Comparison of ENCODE assay signal across 13 mouse cellular contexts in genomic region chr4:118500171-118500724, GRCm38 (mm10). TPM values are rescaled to one million over a fixed set of nuclear protein-coding genes. Genes with fewer than 3 reads are reported as not detected.
DNase-seq lines count a peak whose midpoint lies in the region; ATAC-seq and TF ChIP-seq lines count a peak whose summit lies in the region.
"Had no signal": no experiment of that assay in that cellular context is flagged by ENCODE, and none has a peak within 500 bp of the region (broad histone marks: within the 10 kb centered on the region; RNA-seq: fewer than 3 reads in every experiment).

No protein-coding gene starts in this region.

- 14% methylated on average over 6 of the region's 6 CpGs for WGBS in liver, adult 2 months
- WGBS in liver, embryonic 12.5 days (ENCODE audit: insufficient replicate concordance), result 34% methylated on average over 6 of the region's 6 CpGs

- no peaks in the 10 kb centered on the region for H3K27me3 ChIP-seq in liver, adult 2 months (ENCODE audit: control insufficient read depth, insufficient read depth, low read length)
- no peaks in the 10 kb centered on the region for H3K27me3 ChIP-seq in liver, embryonic 12.5 days (replicated peaks)
- H3K27me3 ChIP-seq: midbrain, embryonic 15.5 days had no signal

- no peak for DNase-seq in frontal cortex, postnatal 14 days (ENCODE audit: low spot score in 2 of 2)
- DNase-seq in liver, adult 2 months (ENCODE audit: extremely low read depth, low read depth, low spot score), result peak; percentile 87
- peak; percentile 67 to 85 for DNase-seq in kidney, postnatal 36 days
- no peak for DNase-seq in urinary bladder, adult 2 months (ENCODE audit: low spot score)

- H3K36me3 ChIP-seq in liver, adult 2 months (ENCODE audit: control insufficient read depth, insufficient read depth, low read length), result no peaks in the 10 kb centered on the region
- H3K36me3 ChIP-seq in liver, embryonic 12.5 days, result no peaks in the 10 kb centered on the region
- H3K36me3 ChIP-seq: midbrain, embryonic 15.5 days had no signal

- peak overlapping the region; percentile 91 for H3K27ac ChIP-seq in liver, adult 2 months (replicated peaks; ENCODE audit: insufficient read depth, low read depth, low read length)
- H3K27ac ChIP-seq in liver, embryonic 12.5 days, result no peak overlapping the region
- H3K27ac ChIP-seq in cortical plate, adult 2 months (ENCODE audit: insufficient read depth, low read length), result peak overlapping the region; percentile 19; the same call in 1 of the 2 replicates
- H3K27ac ChIP-seq: hindbrain, embryonic 14.5 days; midbrain, embryonic 15.5 days had no signal

- TF ChIP-seq CTCF in liver, adult 2 months (IDR thresholded peaks at IDR 0.05; ENCODE audit: low read depth, low read length), result no peak
- TF ChIP-seq CTCF in cortical plate, adult 2 months (IDR thresholded peaks at IDR 0.05; ENCODE audit: extremely low read depth, insufficient read depth, low read length), result no peak

- H3K4me3 ChIP-seq in liver, adult 2 months (ENCODE audit: insufficient read depth, low read depth, low read length), result no peak overlapping the region
- H3K4me3 ChIP-seq in liver, embryonic 12.5 days, result no peak overlapping the region
- no peak overlapping the region for H3K4me3 ChIP-seq in cortical plate, adult 2 months (ENCODE audit: insufficient read depth, low read length)
- H3K4me3 ChIP-seq: midbrain, embryonic 15.5 days had no signal

- no peak overlapping the region for H3K9ac ChIP-seq in liver, adult 2 months (ENCODE audit: low read depth, low read length)
- no peak overlapping the region for H3K9ac ChIP-seq in liver, embryonic 12.5 days
- H3K9ac ChIP-seq: hindbrain, embryonic 14.5 days; midbrain, embryonic 15.5 days had no signal

- H3K4me2 ChIP-seq in liver, embryonic 12.5 days, result no peak overlapping the region
- H3K4me2 ChIP-seq: hindbrain, embryonic 14.5 days; midbrain, embryonic 15.5 days had no signal

- no peaks in the 10 kb centered on the region for H3K79me2 ChIP-seq in liver, adult 2 months (ENCODE audit: control insufficient read depth, insufficient read depth, low read length)

- peaks cover 7% of the 10 kb centered on the region for H3K4me1 ChIP-seq in liver, adult 2 months (ENCODE audit: control insufficient read depth, insufficient read depth, low read length)
- H3K4me1 ChIP-seq in liver, embryonic 12.5 days, result no peaks in the 10 kb centered on the region
- H3K4me1 ChIP-seq in cortical plate, adult 2 months (ENCODE audit: control insufficient read depth, insufficient read depth, low read length), result peaks cover 2% of the 10 kb centered on the region
- H3K4me1 ChIP-seq: midbrain, embryonic 15.5 days had no signal

- peak; percentile 55; the same call in 1 of the 2 replicates for ATAC-seq in frontal cortex, adult (ENCODE audit: low TSS enrichment)
- no peak for ATAC-seq in liver, embryonic 12.5 days
- no peak for ATAC-seq in monocyte, adult 5-6 weeks (replicated peaks; ENCODE audit: insufficient number of reproducible peaks, low FRiP score, low TSS enrichment, poor library complexity, severe bottlenecking)
- ATAC-seq: midbrain, embryonic 15.5 days had no signal

- H3K9me3 ChIP-seq in liver, embryonic 12.5 days (replicated peaks), result no peaks in the 10 kb centered on the region
- H3K9me3 ChIP-seq: midbrain, embryonic 15.5 days had no signal

- no peak for TF ChIP-seq POLR2A in liver, adult 2 months (IDR thresholded peaks at IDR 0.05; ENCODE audit: extremely low read depth, insufficient read depth, low read length)
- TF ChIP-seq POLR2A in cortical plate, adult 2 months (IDR thresholded peaks at IDR 0.05; ENCODE audit: extremely low read depth, insufficient read depth, low read length), result no peak

RNA-seq across cellular contexts. Expression of gene Tie1, which starts 10.4 kb away (rescaled TPM):
- total RNA-seq in liver, adult 2 months (2014; rRNA removed), result 6.6 and 9.6 TPM in 2 replicates
- 6.7 and 8.9 TPM in 2 replicates for polyA plus RNA-seq in liver, adult 2 months (2012; rRNA removed)
- polyA plus RNA-seq in liver, embryonic 12.5 days (2016; fragmentation: Nextera tagmentation; extraction: Ambion mirVana), result 11.0 and 11.3 TPM in 2 replicates
- polyA plus RNA-seq in cortical plate, adult 2 months (2012; rRNA removed), result 12.8 and 13.2 TPM in 2 replicates
- polyA plus RNA-seq in urinary bladder, adult 2 months (2012; rRNA removed), result 21.7 and 25.1 TPM in 2 replicates
- 0.10 TPM in 1 of 3 replicates, not detected in the others for total RNA-seq in monocyte, adult 5-6 weeks (2017)

RNA-seq across cellular contexts. Expression of gene 2610528J11Rik, which starts 26.6 kb away (rescaled TPM):
- 19.8 and 21.5 TPM in 2 replicates for total RNA-seq in liver, adult 2 months (2014; rRNA removed)
- 52.6 and 54.6 TPM in 2 replicates for polyA plus RNA-seq in liver, adult 2 months (2012; rRNA removed)
- polyA plus RNA-seq in liver, embryonic 12.5 days (2016; fragmentation: Nextera tagmentation; extraction: Ambion mirVana), result 4.5 and 4.9 TPM in 2 replicates
- polyA plus RNA-seq in cortical plate, adult 2 months (2012; rRNA removed), result 0.19 TPM in 1 of 2 replicates, not detected in the other
- polyA plus RNA-seq in urinary bladder, adult 2 months (2012; rRNA removed), result 11.7 and 15.8 TPM in 2 replicates
- not detected in 3 replicates for total RNA-seq in monocyte, adult 5-6 weeks (2017)
- total RNA-seq: gastrocnemius, adult 8-10 months had no signal
- polyA plus RNA-seq: hindbrain, embryonic 14.5 days; midbrain, embryonic 15.5 days; neural tube, embryonic 14.5 days had no signal

RNA-seq across cellular contexts. Expression of gene Mpl, which starts 42.9 kb away (rescaled TPM):
- not detected in 2 replicates for total RNA-seq in liver, adult 2 months (2014; rRNA removed)
- polyA plus RNA-seq in liver, adult 2 months (2012; rRNA removed), result not detected in 2 replicates
- polyA plus RNA-seq in liver, embryonic 12.5 days (2016; fragmentation: Nextera tagmentation; extraction: Ambion mirVana), result 17.4 and 19.4 TPM in 2 replicates
- 1.4 and 1.5 TPM in 2 replicates for polyA plus RNA-seq in cortical plate, adult 2 months (2012; rRNA removed)
- 0.06 TPM in 2 replicates for polyA plus RNA-seq in urinary bladder, adult 2 months (2012; rRNA removed)
- 3.2 TPM in 1 of 3 replicates, not detected in the others for total RNA-seq in monocyte, adult 5-6 weeks (2017)
- total RNA-seq: gastrocnemius, adult 8-10 months had no signal
- polyA plus RNA-seq: neural tube, embryonic 14.5 days; testis, adult 2 months had no signal

RNA-seq across cellular contexts. Expression of gene Tmem125, which starts 43.6 kb away (rescaled TPM):
- 2.9 and 3.5 TPM in 2 replicates for total RNA-seq in liver, adult 2 months (2014; rRNA removed)
- 13.1 and 17.5 TPM in 2 replicates for polyA plus RNA-seq in liver, adult 2 months (2012; rRNA removed)
- 0.23 and 0.54 TPM in 2 replicates for polyA plus RNA-seq in liver, embryonic 12.5 days (2016; fragmentation: Nextera tagmentation; extraction: Ambion mirVana)
- polyA plus RNA-seq in cortical plate, adult 2 months (2012; rRNA removed), result 23.7 and 27.7 TPM in 2 replicates
- 10.7 and 15.5 TPM in 2 replicates for polyA plus RNA-seq in urinary bladder, adult 2 months (2012; rRNA removed)
- not detected in 3 replicates for total RNA-seq in monocyte, adult 5-6 weeks (2017)
- total RNA-seq: gastrocnemius, adult 8-10 months had no signal
- polyA plus RNA-seq: hindbrain, embryonic 14.5 days; neural tube, embryonic 14.5 days; testis, adult 2 months had no signal

Comparison
In these comparisons a context has a peak if more than half of its experiments do, and no peak if none do; other contexts are left out.
1. DNase-seq: peak in liver, adult 2 months (single experiment) and kidney, postnatal 36 days (2 of 2); none in frontal cortex, postnatal 14 days (0 of 2) and urinary bladder, adult 2 months (single experiment).